Mouse (Mus musculus) spleen, postnatal 4 days (tissue): ENCODE measurements around the gene Tma7.

Source experiments
- DNase-seq, 2 experiments: peaks; one replicate each; pipeline ENCODE4 v3.0.0; 2022; ENCODE audit warnings: low spot score in 2 of 2

Tma7 gene

DNA sequence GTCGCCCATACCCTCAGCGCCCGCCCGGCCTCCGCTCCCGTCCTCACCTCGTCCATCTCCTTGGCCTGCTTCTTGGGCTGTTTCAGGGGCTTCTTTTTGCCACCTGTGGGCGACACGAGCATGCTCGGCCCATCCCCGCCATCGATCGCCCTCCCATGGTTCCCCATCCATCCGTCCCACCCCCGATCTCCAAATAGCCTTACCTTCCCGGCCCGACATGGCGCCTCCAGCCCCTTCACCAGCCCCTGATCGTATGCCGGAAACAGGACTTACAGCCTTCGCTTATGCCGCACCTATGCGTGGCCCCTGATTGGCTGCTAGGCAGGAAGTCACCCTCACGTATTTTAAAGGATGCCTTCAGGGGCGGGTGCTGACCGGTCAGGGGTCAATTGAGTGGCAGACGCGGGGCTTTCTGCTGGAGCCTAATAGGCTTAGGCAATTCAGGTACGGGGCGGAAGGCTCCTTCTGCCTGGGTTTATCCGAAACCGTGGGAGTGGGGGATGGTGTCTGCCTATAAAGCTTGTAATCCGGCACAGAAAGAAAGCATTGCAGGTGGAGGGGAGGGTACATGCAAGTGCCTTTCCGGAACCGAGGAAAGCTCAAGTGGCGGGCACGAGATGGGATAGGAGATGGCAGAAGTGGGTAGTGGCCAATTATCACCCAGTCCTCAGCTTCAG is at the start of gene Tma7, which contains the start of gene Ccdc51:
Gene Tma7 (minus strand): TSS at position 464 of the 677 bp plus-strand sequence.
Gene Ccdc51 (plus strand): TSS at position 370 of the 677 bp plus-strand sequence.
- DNase-seq, result peak; percentile 84 to 90

DNA sequence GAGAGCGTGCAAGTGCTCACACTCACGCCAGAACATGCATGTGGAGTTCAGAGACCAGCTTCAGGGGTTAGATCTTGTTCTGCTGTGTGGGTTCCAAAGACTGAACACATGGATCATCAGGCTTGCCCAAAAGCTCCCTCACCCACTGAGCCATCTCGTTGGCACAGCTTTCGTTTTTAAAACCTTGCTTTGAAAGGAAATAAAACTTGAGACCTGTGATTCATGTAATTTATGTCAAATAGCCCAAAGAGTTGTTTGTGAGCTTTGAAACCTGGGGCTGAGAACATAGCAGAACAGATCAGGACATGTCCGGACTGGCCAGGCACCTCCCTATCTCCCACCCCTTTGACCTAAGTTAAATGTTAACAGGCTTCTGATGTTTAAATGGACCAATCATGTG is 47.7 kb upstream of the Tma7 start:
- DNase-seq, result no peak

DNA sequence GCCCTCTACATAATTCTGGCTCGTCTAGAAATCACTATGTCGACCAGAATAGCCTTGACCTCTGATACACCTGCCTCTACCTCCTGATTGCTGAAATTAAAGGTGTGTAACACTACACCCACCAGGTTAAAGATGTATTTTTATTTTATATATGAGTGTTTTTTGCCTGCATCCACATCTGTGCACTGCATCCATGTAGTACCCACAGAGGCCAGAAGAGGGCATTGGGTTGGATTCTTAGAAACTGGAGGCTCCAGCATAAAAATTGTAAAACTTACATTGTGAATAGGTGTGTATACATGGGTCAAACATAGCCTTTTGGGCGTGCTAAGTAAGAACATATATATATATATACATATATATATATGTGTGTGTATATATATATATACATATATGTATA is 45.8 kb upstream of the Tma7 start:
- no peak for DNase-seq

DNA sequence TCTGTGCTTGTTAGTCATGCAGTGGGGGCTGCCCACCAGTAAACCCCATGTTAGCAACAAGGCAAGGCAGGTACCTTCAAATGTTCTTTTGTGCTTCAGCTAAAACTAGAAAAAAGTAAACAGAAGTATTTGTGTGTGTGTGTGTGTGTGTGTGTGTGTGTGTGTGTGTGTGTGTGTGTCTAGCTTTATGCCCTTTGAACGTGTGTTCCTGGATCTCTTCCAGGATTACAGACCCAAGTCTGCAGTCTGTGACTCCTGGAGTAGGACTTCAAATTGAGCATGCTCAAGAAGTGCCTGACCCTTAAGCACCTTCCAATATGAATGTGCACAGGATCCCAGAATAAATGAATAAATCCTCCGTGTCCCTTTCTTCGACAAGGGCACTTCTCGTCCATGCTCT is 44.7 kb upstream of the Tma7 start:
- no peak for DNase-seq

DNA sequence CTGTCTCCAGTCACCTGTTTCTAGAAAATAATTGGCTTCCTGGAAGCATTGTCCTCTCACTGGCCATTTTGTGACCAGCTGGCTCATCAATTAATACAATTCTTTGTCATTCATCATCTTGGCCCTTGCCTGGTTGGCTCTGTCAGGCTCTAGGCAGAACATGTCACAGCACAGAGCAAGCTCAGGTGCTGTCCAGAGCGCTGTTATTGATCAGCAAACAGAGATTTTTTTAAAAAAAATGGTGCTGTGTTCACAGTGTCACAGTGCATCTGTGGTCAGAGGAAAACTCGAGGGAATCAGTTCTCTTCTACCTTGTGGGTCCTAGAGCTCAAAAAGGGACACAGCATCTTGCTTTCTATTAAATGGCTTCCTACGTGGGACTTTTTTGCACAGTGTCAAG is 43.1 kb upstream of the Tma7 start:
- no peak for DNase-seq

DNA sequence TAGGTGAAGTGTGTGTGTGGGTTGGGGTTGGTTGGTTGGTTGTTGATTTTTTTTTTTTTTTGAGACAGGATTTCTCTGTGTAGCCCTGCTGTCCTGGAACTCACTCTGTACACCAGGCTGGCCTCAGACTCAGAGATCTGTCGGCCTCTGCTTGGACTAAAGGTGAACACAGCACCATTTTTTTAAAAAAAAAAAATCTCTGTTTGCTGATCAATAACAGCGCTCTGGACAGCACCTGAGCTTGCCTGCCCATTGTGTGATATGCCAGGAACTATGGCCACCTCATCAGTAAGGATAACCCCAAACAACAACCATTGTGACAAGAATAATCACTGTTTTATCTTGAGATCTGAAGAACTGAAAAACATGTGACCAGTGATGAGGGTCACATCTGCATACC is 42.7 kb upstream of the Tma7 start:
- no peak for DNase-seq

DNA sequence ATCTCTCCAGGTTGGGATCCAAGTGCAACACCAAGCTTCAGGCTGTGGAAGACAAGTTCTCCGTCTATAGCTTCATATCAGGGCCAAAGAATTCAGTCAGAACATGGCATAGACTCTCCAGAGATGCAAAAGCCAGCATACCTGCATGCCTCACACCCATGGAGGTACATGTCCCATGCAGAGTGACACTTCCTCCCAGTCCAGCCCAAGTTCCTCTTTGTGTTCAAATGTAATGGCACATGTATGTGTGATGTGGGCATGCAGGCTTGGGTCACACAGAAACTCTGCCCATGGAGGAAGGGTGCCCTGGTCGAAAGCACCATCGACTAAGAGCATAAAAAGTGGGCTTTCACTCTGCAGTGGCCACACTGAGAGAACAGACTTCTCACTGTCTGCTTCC is 41.8 kb upstream of the Tma7 start:
- DNase-seq, result no peak

DNA sequence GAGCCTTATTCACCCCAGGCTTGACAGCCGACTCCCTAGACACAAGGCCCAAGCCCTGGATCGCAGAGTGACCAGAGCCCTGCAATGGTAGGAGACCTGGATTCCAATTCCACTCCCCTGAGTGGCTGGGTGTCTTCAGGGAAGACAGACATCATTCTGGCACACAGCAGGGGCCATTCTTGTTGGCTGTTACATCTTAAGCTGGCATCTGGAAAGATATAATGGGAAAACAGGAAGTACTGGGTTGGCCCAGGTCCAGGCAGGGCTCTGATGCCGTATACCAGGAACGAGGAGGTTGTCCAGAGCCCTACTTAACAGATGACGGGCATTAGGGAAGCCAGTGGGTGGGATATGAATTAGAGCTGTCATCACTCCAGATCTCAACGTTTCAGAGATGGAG is 40.9 kb upstream of the Tma7 start:
- no peak for DNase-seq

DNA sequence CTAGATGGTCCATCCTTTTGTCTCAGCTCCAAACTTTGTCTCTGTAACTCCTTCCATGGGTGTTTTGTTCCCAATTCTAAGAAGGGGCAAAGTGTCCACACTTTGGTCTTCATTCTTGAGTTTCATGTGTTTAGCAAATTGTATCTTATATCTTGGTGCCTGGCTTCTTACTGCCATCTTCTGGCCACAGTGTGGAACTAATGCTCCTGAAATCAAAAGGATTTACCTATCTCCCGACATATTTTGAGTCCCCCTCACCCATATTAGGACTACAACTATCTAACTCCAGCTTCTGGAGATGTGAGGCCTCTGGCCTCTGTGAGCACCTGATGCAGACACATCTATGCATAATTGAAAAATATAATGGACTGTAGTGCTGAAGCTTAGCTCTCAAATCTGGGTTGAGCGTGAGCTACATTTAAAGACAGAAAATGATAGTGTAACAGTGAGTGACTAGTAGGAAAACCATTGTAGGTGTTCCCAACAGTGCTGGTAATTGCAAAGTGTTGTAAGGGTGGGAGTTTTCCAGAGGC is 40.2 kb upstream of the Tma7 start:
- DNase-seq, result peak in 1 of 2 experiments; percentile 14

DNA sequence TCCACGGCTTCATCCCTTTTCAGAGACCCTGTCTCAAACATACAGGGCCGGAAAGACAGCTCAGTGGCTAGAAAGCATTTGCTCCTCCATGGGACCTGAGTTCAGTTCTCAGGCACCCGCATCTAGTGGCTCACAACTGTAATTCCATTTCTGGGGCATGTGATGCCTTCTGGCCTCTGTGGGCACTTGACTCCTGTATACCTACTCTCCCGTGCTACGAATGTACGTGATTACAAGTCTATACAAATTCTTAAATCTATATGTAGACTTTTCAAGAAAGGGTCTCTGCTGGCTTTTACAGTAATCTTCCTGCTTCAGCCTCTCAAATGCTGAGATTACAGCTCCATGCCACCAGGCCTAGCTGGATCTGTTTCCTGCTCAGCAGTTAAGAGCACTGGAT is 38.6 kb upstream of the Tma7 start:
- no peak for DNase-seq

DNA sequence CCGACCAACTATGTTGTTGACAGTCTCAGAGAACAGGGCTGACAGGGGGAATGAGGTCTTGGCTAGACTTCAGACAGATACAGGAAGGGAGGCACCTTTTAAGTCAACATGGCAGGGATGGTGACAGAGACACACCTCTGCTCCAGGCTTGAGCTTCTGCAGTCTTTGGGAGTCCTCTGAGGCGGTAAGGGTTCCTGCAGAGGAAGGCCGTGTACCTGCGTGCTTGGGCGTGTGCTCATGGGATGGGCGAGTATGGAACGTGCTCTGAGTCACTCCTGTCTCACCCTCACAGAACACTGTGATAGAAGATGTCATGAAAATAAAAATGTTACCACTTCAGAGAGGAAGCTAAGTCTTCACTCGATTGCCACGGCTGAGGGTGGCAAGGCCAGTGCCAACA is 37.2 kb upstream of the Tma7 start:
- no peak for DNase-seq

DNA sequence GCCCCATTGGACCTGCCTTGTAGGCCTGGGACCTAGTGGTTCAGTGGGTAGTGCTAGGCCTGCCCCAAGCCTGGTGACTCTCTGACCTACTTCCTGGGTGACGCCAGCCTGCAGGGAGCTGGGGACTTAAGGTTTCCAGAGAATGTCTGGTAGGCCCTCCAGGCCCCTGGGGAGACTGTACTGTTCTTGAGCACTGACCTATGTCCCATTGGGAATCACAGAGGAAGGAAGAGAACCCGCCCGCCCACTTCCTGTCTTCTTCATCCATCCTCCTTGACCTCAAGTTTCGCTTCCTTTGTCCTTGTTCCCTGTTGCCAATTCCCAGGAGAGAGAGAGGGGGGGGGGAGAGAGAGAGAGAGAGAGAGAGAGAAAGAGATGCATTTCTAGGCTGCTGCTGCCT is 35.7 kb upstream of the Tma7 start:
- DNase-seq, result peak in 1 of 2 experiments; percentile 10

DNA sequence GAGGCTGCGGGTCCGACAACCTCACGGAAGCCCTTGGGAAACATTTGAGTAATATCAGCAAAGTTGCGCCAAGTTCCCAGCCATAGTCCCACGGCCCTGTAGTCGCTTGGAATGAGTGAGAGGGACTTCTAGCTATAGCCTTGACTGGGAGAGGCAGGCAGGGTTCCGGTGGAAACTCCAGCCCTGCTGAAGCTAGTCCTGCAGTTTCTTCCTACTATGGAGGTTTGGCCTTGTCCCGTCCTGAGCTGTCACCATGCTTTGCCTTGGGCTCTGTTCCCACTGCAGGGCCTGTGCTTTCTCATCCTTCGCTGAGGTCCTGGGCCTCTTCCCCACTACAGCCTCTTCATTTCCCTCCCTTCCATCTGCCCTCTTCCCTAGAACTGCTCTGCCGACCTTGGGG is 33.8 kb upstream of the Tma7 start:
- DNase-seq, result no peak

DNA sequence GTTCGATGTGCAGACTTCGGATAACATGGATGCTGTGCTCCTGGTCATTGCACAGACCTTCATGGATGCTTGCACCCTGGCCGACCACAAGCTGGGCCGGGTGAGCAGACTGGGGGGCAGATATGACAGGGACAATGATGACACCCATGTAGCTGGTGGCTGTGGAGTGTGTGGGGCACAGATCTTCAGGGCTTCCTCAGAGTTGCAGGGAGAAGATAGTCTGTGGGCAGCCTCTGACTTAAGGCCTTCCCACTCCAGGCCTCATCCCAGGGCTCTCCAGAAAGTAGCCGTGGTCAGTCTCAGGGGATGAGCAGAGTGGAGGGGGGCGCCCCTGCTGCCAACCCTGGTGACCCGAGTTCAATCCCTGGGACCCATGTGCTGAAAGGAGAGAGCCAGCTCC is 32.5 kb upstream of the Tma7 start:
- DNase-seq, result no peak

DNA sequence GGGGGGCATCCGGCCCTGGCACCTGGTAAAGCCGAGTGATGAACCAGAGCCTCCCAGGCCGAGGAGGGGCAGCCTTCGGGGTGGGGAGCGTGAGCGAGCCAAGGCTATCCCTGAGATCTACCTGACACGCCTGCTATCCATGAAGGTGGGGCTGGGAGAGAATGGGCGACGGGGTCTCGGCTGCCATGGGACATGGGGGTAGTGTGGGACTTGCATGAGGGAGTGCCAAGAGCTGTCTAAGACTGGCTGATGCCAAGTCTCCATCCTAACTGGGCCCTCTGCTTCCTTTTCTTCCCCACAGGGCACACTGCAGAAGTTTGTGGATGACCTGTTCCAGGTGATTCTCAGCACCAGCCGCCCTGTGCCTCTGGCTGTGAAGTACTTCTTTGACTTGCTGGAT is 31.9 kb upstream of the Tma7 start:
- DNase-seq, result no peak

DNA sequence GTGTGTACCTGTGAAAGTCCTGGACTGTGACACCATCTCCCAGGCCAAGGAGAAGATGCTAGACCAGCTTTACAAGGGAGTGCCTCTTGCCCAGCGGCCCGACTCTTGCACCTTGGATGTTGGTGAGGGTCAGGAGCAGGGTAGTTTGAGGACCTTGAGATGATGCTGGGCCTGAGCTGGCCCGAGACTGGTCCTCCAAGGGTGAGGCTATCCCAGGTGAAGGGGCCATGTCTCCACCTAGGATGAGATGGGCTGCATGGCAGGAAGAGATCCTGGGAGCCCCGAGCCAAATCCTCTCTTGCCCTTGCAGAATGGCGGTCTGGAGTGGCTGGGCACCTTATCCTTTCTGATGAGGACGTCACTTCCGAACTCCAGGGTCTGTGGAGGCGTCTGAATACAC is 30.9 kb upstream of the Tma7 start:
- DNase-seq, result no peak

DNA sequence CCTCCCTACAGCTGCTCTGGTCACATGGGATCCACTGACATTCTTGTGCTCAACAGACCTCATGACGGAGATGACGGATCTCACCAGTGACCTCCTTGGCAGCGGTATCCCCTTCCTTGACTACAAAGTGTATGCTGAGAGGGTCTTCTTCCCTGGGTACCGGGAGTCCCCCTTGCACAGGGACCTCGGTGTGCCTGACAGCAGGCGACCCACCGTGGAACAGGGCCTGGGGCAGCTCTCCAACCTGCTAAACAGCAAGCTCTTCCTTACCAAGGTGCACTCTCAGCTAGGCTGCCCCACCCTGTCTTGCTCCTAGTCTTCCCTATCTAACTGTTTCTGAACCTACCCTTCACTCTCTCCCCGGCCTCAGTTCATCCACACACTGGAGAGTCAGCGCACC is 29.2 kb upstream of the Tma7 start:
- no peak for DNase-seq

DNA sequence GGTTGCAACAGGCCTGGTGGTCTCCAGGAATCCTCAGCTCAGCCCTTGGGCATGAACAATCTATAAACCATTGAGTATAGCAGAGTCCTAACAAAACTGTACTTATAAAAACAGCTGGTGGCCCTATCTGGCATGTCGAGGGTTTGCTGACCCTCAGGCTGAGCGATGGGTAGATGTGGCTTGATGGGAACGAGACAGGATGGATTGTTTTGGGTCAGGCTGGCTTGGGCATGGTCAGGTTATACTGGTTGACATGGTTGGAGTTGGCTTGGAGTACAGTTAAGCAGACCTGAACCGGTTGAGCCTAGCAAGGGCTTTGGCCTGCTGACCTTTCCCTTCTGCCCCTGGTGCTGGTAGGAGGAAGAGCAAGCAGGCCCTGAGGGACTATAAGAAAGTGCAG is 28.7 kb upstream of the Tma7 start:
- no peak for DNase-seq

DNA sequence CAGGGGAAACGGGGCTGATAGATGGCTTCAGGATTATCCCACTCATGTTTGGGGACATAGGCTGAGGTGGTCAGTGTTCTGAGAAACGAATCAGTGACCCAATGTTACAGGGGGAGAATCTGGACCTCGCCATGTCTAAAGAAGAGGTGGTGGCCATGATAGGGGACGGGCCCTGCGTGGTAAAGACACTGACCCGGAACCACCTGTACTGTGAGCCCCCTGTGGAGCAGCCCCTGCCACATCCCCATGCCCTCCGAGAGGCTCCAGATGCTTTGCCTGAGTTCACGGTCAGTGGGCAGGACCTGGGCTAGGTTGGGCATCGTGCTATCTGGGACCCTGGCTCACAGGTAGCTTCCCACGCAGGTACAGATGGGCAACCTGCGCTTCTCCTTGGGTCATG is 27.9 kb upstream of the Tma7 start:
- DNase-seq, result no peak

DNA sequence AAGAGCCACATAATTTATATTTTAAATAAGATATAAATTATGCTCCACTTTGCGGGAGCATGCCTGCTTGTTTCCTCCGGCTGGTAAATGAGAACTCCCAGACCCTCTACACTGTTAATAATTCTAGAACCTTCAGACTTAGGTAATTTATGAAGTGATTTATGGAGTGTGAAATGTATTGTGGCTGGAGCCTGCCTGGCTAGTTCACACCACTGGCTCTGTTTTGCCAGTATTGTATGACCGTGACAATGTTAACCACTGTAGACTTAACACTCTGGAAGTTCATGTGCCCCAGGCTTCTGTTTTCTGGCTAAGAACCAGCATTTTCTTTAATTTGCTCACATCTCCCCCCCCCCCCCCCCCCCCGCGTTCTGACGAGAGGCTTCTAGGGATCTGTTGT is 25.0 kb upstream of the Tma7 start:
- no peak for DNase-seq

DNA sequence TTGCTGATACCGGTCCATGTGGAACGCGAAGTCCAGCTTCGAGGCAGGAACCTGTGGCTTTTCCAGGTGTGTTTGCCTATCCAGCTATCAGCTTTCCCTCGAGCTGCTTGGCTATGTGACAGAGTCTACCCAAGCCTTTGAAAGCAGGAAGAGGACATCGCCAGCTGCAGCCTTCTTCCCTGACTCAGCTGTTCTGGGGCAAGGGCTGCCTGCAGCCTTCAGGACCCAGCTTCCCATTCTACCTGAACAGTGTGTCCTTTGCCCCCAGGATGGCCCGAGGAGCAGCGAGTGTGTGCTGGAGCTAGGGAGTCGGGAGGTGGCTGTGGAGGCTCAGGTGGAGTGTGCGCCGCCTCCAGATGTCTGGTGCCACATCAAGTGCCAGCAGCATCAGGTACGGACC is 23.3 kb upstream of the Tma7 start:
- DNase-seq, result no peak

DNA sequence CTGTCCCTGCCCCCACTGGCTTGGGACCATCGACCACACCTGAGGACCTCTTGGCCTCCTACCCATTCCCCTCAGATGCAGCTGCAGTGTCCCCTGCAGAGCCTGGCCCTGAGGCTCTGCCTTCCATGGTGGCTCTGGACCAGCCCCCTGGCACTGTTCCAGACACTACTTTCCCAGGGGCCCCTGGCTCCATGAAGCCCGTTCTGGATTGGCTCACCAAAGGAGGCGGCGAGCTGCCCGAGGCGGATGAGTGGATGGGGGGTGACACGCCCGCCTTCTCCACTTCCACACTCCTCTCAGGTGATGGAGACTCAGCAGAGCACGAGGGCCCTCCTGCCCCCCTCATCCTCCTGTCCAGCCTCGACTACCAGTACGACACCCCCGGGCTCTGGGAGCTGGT is 22.6 kb upstream of the Tma7 start:
- no peak for DNase-seq

DNA sequence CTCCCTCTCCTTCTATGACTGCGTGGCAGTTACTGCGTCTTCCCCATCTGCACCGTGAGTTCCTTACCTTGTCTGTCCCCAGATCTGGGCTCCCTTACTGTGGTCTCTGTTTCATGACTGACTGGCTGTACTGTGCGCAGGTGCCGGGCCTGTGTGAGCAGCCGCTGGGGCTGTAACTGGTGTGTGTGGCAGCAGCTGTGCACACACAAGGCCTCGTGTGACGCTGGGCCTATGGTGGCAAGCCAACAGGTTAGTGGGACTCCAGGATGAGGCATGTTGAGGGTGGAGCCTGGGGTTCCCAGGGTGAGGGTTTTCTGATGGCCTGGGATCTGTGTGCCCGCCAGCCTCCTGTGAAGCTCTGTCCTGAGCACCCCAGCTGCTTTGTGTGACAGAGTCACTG is 21.7 kb upstream of the Tma7 start:
- no peak for DNase-seq

DNA sequence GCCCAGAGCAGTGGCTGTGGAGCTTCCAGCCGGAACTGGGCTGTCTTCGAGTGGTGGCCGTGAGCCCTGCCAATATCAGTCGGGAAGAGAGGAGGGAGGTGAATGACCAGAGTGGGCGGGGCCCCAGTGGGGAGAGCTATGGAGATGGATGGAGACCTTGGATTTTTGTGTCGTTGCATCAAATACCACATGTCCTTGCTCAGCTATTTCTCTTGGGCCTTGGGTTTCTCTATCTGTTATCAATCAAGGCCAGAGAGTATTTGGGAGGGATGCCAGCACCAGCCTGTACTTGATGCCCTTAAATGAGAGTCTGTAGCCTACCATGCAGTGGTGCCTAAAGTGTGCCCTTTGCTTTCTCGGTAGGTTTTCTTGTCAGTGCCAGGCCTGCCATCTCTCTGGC is 20.9 kb upstream of the Tma7 start:
- DNase-seq, result no peak
